Mouse (Mus musculus) monocyte, adult 2 months (primary cell): ENCODE data around the gene Tor2a.

ENCODE experiments used
- DNase-seq, 2 experiments: peaks; one replicate each; pipeline ENCODE4 v3.0.0; 2022; ENCODE audit warnings: low spot score in 2 of 2, low read depth in 1 of 2

The Tor2a gene

DNA sequence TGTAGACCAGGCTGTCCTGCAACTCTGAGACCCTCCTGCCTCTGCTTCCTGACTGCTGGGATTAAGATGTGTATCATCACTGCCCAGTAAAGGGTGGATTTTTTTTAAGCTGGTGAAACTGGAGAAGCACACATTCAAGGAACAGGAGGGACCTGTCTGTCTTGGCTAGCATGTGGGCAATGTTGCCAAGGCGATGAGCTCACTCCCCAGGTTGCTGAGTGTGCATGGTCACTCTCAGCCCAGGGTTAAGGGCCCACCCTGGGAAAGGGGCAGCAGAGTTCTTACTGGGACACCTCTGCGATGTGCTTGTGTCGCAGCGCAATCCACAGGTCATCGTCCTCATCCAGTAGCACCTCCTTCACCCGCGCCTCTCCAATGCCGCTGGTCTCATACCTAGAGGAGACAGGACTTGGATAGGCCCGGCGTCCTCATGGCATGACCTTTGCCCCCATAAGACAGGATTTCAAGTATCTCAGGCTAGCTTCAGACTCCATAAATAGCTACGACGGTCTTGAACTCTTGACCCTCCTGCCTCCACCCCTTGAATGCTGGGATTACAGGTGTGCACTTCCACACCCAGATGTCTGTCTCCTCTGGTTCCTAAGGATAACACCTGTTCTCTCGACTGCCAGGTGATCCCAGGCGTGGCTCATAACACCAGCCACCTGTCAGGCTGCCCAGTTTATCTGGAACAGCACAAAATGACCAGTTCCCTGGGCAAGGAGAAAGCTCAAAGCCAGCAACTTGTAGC is 52.0 kb downstream of the Tor2a start:
- no peak for DNase-seq
